Mouse (Mus musculus) megakaryocyte progenitor cell, adult 5-6 weeks (primary cell): ENCODE data around the gene Ccdc85c. TPM values are rescaled to one million over a fixed set of nuclear protein-coding genes. Genes with fewer than 3 reads are reported as not detected.
A peak's percentile ranks its signal among the peaks of the same experiment; 100 is the strongest.

Experiments
- ATAC-seq: replicated peaks from 2 replicates; pipeline ENCODE4 v1.8.0; 2016; ENCODE audit warnings: mild to moderate bottlenecking, moderate TSS enrichment, inconsistent platforms; ENCODE audit not compliant: poor library complexity
- total RNA-seq, 2 experiments: library from RNA; stranded (forward) in 1 of 2; stranded (reverse) in 1 of 2; fragments of 157-497, 149-512 nt in 1 of 2; fragments of 200-1000 nt in 1 of 2; gene quantifications; 2 replicates each; pipeline versions ENCODE4 v1.2.3 to v1.2.4; 2015 to 2017

Gene Ccdc85c
- 0.39 and 0.64 TPM in 2 replicates for total RNA-seq (2015)
- total RNA-seq (2017): 0.46 and 1.6 TPM in 2 replicates

GRCm38 (mm10) chr12:108274661-108275507, at the start of gene Ccdc85c:
Gene Ccdc85c, minus strand, starts transcription at chr12:108275425.
- no peak for ATAC-seq

GRCm38 (mm10) chr12:108320096-108320495, 44.9 kb upstream of the Ccdc85c start:
- ATAC-seq: no peak

GRCm38 (mm10) chr12:108318499-108318898, 43.3 kb upstream of the Ccdc85c start:
- ATAC-seq: no peak

GRCm38 (mm10) chr12:108317826-108318430, 42.7 kb upstream of the Ccdc85c start:
- ATAC-seq: no peak

GRCm38 (mm10) chr12:108317201-108317738, 42.0 kb upstream of the Ccdc85c start:
- ATAC-seq: no peak

- ATAC-seq: no peak
These were observed 41.4 kb upstream of the Ccdc85c start for GRCm38 (mm10) chr12:108316655-108317054.

- no peak for ATAC-seq
These were observed 40.6 kb upstream of the Ccdc85c start for GRCm38 (mm10) chr12:108315818-108316217.

GRCm38 (mm10) chr12:108313244-108313772, 38.1 kb upstream of the Ccdc85c start:
- ATAC-seq: no peak

- ATAC-seq: no peak
These were observed 37.2 kb upstream of the Ccdc85c start for GRCm38 (mm10) chr12:108312432-108312851.

- ATAC-seq: no peak
These were observed 36.6 kb upstream of the Ccdc85c start for GRCm38 (mm10) chr12:108311741-108312290.

GRCm38 (mm10) chr12:108310456-108311027, 35.3 kb upstream of the Ccdc85c start:
- no peak for ATAC-seq

GRCm38 (mm10) chr12:108310041-108310440, 34.8 kb upstream of the Ccdc85c start:
- ATAC-seq: no peak

GRCm38 (mm10) chr12:108309116-108309794, 34.0 kb upstream of the Ccdc85c start:
- peak; percentile 87 for ATAC-seq

GRCm38 (mm10) chr12:108308363-108308856, 33.2 kb upstream of the Ccdc85c start:
- no peak for ATAC-seq

- ATAC-seq: peak; percentile 64
These were observed 32.3 kb upstream of the Ccdc85c start for GRCm38 (mm10) chr12:108307553-108307952.

- no peak for ATAC-seq
These were observed 30.9 kb upstream of the Ccdc85c start, which contains the start of gene Hhipl1 for GRCm38 (mm10) chr12:108305812-108306794. Gene Hhipl1, plus strand, starts transcription at chr12:108306270.

GRCm38 (mm10) chr12:108305172-108305571, 29.9 kb upstream of the Ccdc85c start:
- ATAC-seq: no peak

GRCm38 (mm10) chr12:108303778-108304365, 28.6 kb upstream of the Ccdc85c start:
- no peak for ATAC-seq
